Mouse (Mus musculus) hindbrain, embryonic 11.5 days (tissue): Measurements from ENCODE around the gene Pnlip. TPM values are rescaled to one million over a fixed set of nuclear protein-coding genes. Genes with fewer than 3 reads are reported as not detected.
A peak's percentile ranks its signal among the peaks of the same experiment; 100 is the strongest.

Source experiments
- ATAC-seq: fragments of 200-750 bp; cut with Nextera tagmentation; 2 replicates; pipeline ENCODE4 v1.8.0; 2017; ENCODE audit warnings: mild to moderate bottlenecking, moderate TSS enrichment, moderate library complexity; ENCODE audit not compliant: low FRiP score
- DNase-seq: peaks from one replicate; pipeline ENCODE4 v3.0.0-alpha.2; 2015; ENCODE audit warnings: low spot score
- H3K27ac ChIP-seq: fragments of 300-500 bp; sonication (generic); 2 replicates; pipeline ENCODE4 v1.5.1; 2014; ENCODE audit warnings: mild to moderate bottlenecking, low read depth, low read length
- H3K27me3 ChIP-seq: fragments of 300-500 bp; sonication (generic); 2 replicates; pipeline ENCODE4 v1.6.1; 2014; ENCODE audit warnings: mild to moderate bottlenecking, low read length, moderate library complexity, mixed read lengths; ENCODE audit not compliant: control insufficient read depth, insufficient read depth
- H3K36me3 ChIP-seq: fragments of 300-500 bp; sonication (generic); 2 replicates; pipeline ENCODE4 v1.6.1; 2014; ENCODE audit warnings: mild to moderate bottlenecking, low read length, moderate library complexity, mixed read lengths; ENCODE audit not compliant: control insufficient read depth, insufficient read depth
- H3K4me1 ChIP-seq: fragments of 300-500 bp; sonication (generic); replicated peaks from 2 replicates; pipeline ENCODE4 v1.6.1; 2014; ENCODE audit warnings: low read length, mixed read lengths; ENCODE audit not compliant: control insufficient read depth, insufficient read depth
- H3K4me2 ChIP-seq: fragments of 300-500 bp; sonication (generic); replicated peaks from 2 replicates; pipeline ENCODE4 v1.6.1; 2014; ENCODE audit warnings: mild to moderate bottlenecking, low read depth, low read length
- H3K4me3 ChIP-seq: fragments of 300-500 bp; sonication (generic); 2 replicates; pipeline ENCODE4 v1.5.1; 2014; ENCODE audit warnings: low read depth, low read length
- H3K9ac ChIP-seq: fragments of 300-500 bp; sonication (generic); 2 replicates; pipeline ENCODE4 v1.6.1; 2014; ENCODE audit warnings: low read depth, low read length
- H3K9me3 ChIP-seq: fragments of 300-500 bp; sonication (generic); 2 replicates; pipeline ENCODE4 v1.6.1; 2016; ENCODE audit warnings: low read length; ENCODE audit not compliant: control insufficient read depth
- WGBS: fragments of 180-500 bp; shearing (Covaris S2); extraction: QIAGEN DNeasy Blood & Tissue Kit; methylation state at CpG from one replicate; pipeline ENCODE4 v1.1.7; 2014; 5-methylcytosine and 5-hydroxymethylcytosine counted together
- polyA plus RNA-seq: library from polyadenylated mRNA; unstranded; fragments of >200 nt; fragmentation: Nextera tagmentation; extraction: Ambion mirVana; gene quantifications from 2 replicates; pipeline ENCODE4 v1.2.1, GENCODE M21; 2014

Gene Pnlip
- polyA plus RNA-seq, 1 experiment from 2014 or later: 0.11 TPM

DNA sequence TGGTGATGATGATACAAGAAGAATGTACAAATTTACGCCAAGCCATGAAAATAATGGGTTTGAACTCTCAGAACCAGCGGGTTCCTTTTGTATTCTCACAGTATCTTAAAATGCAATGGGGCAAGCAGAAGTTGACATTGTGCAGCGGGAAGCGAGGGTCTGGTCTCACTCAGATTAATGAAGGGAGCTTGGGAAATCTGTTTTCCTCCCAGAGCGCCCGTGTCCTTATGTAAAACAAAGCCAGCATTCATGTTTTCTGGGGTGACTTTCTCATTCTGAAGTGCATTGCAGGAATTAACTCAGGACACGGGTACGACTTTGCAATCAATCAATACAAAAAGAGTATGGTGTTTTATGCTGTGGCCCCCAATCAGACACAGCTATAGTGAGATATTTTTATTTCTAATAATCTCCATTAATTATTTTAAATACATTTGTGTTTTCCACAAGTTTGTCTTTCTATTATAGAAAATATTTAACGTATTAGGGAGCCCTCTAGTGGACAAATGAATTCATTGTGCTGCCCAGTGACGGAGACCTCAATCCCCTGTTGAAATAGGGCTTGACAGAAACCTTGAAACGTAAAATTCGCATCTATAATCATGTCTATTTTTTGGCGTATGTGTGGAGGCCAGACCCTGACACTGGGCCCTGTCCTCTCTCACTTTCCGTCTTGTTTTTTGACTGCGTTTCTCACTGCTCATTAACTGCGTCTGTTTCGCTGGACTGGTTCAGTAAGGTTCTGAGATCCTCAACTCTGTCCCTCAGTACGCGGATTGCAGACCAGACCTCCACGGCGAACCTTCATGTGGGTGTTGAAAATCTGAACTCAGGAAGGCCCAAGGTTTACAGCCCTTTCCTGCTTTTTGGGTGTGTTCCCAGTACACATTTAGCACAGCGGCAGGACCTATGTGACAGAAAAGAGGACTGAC lies 24.6 kb upstream of the Pnlip start:
- WGBS: 50% methylated on average over 22 of the region's 22 CpGs
- DNase-seq (peak; percentile 49), ATAC-seq (no peak)
- Histone ChIP-seq H3K4me3 (no peak overlapping the region), H3K9ac (no peak overlapping the region), H3K27ac (no peak overlapping the region), H3K9me3 (no peaks in the 10 kb centered on the region), H3K4me2 (no peak overlapping the region), H3K4me1 (no peaks in the 10 kb centered on the region), H3K27me3 (no peaks in the 10 kb centered on the region), H3K36me3 (no peaks in the 10 kb centered on the region)

GRCm38 (mm10) chr19:58629351-58629773 lies 22.9 kb upstream of the Pnlip start:
- 93% methylated on average over 3 of the region's 3 CpGs for WGBS
- Histone ChIP-seq H3K4me2 (no peak overlapping the region), H3K9ac (no peak overlapping the region), H3K9me3 (no peaks in the 10 kb centered on the region), H3K27ac (no peak overlapping the region), H3K27me3 (no peaks in the 10 kb centered on the region), H3K36me3 (no peaks in the 10 kb centered on the region), H3K4me3 (no peak overlapping the region), H3K4me1 (no peaks in the 10 kb centered on the region)
- ATAC-seq (no peak), DNase-seq (no peak)

GRCm38 (mm10) chr19:58650036-58650435 lies 2.3 kb upstream of the Pnlip start:
- H3K9me3 ChIP-seq: no peaks in the 10 kb centered on the region
- WGBS: 84% methylated on average over 5 of the region's 5 CpGs

GRCm38 (mm10) chr19:58662098-58662497 lies 9.8 kb downstream of the Pnlip start:
- Histone ChIP-seq H3K9ac (no peak overlapping the region), H3K4me1 (no peaks in the 10 kb centered on the region), H3K27ac (no peak overlapping the region), H3K27me3 (no peaks in the 10 kb centered on the region), H3K36me3 (no peaks in the 10 kb centered on the region), H3K4me2 (no peak overlapping the region), H3K9me3 (no peaks in the 10 kb centered on the region), H3K4me3 (no peak overlapping the region)
- 65% methylated on average over 4 of the region's 4 CpGs for WGBS
- ATAC-seq: no peak
- DNase-seq: peak; percentile 21

More at GRCm38 (mm10) chr19:58650036-58650435, 2.3 kb upstream of the Pnlip start:
- Histone ChIP-seq H3K4me3 (no peak overlapping the region), H3K4me1 (no peaks in the 10 kb centered on the region), H3K4me2 (no peak overlapping the region), H3K9ac (no peak overlapping the region), H3K36me3 (no peaks in the 10 kb centered on the region), H3K27me3 (no peaks in the 10 kb centered on the region), H3K27ac (no peak overlapping the region)
- no peak for DNase-seq
- ATAC-seq: no peak

- H3K27me3 ChIP-seq: no peaks in the 10 kb centered on the region
- ATAC-seq: no peak
- H3K4me3 ChIP-seq: no peak overlapping the region
- no peaks in the 10 kb centered on the region for H3K9me3 ChIP-seq
- DNase-seq: no peak
- 84% methylated on average over 2 of the region's 2 CpGs for WGBS
- no peaks in the 10 kb centered on the region for H3K36me3 ChIP-seq
- no peak overlapping the region for H3K27ac ChIP-seq
- H3K9ac ChIP-seq: no peak overlapping the region
- no peaks in the 10 kb centered on the region for H3K4me1 ChIP-seq
- no peak overlapping the region for H3K4me2 ChIP-seq
These were observed 11.0 kb downstream of the Pnlip start for GRCm38 (mm10) chr19:58663317-58663716.

GRCm38 (mm10) chr19:58664901-58665300 lies 12.6 kb downstream of the Pnlip start:
- no peak overlapping the region for H3K9ac ChIP-seq
- no peaks in the 10 kb centered on the region for H3K4me1 ChIP-seq
- ATAC-seq (no peak), DNase-seq (no peak)
- no peak overlapping the region for H3K4me2 ChIP-seq
- no peaks in the 10 kb centered on the region for H3K27me3 ChIP-seq
- no peaks in the 10 kb centered on the region for H3K36me3 ChIP-seq
- H3K9me3 ChIP-seq: no peaks in the 10 kb centered on the region
- H3K4me3 ChIP-seq: no peak overlapping the region
- 91% methylated on average over 5 of the region's 5 CpGs for WGBS
- no peak overlapping the region for H3K27ac ChIP-seq

GRCm38 (mm10) chr19:58674644-58675043 lies 22.3 kb downstream of the Pnlip start:
- Histone ChIP-seq H3K4me1 (no peaks in the 10 kb centered on the region), H3K27me3 (no peaks in the 10 kb centered on the region), H3K9ac (no peak overlapping the region), H3K9me3 (no peaks in the 10 kb centered on the region), H3K36me3 (no peaks in the 10 kb centered on the region), H3K4me2 (no peak overlapping the region), H3K27ac (no peak overlapping the region), H3K4me3 (no peak overlapping the region)
- DNase-seq: no peak
- no peak for ATAC-seq
- 60% methylated on average over 2 of the region's 2 CpGs for WGBS

DNA sequence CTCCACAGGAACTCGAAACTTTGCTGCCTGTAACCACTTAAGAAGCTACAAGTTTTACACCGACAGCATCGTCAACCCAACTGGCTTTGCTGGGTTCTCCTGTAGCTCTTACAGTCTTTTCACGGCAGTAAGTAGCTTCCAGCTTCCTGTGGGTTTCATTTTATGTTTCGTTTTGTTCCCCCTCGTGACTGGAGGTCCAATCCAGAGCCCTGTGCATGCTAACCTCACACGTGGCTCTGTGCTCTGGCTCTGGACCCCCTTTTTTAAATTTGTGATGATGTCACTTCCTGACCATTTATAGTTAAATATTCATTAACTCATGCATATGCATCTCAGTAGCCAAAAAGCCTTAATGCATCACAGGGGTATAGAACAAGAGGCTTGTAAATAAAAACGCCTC lies 24.8 kb downstream of the Pnlip start:
- Histone ChIP-seq H3K4me3 (no peak overlapping the region), H3K27me3 (no peaks in the 10 kb centered on the region), H3K9me3 (no peaks in the 10 kb centered on the region), H3K4me2 (no peak overlapping the region), H3K36me3 (no peaks in the 10 kb centered on the region), H3K9ac (no peak overlapping the region), H3K27ac (no peak overlapping the region), H3K4me1 (no peaks in the 10 kb centered on the region)
- DNase-seq (no peak), ATAC-seq (no peak)
- WGBS: 78% methylated on average over 8 of the region's 8 CpGs

DNA sequence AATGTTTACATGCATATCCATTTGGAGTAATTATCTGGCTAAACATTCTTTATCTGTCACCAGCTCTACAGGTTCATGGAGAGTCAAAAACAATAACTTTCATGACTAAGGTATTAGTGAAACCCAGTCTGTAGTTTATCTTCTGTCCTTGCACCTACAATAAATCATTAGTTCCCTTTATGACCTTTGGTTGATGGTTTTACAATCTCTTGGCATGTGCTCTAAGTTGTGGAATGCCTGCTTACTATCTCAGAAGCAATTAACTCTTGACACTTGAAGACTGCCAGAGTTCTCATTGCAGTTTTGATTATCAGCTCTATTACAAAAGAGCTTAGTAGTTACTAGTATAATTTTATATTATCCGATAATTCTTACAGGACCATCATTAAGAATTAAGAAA lies 36.6 kb downstream of the Pnlip start:
- DNase-seq (no peak), ATAC-seq (no peak)
- Histone ChIP-seq H3K4me3 (no peak overlapping the region), H3K27ac (no peak overlapping the region), H3K27me3 (no peaks in the 10 kb centered on the region), H3K4me1 (no peaks in the 10 kb centered on the region), H3K9me3 (no peaks in the 10 kb centered on the region), H3K36me3 (no peaks in the 10 kb centered on the region), H3K9ac (no peak overlapping the region), H3K4me2 (no peak overlapping the region)
- WGBS: 92% methylated on average over 1 of the region's 1 CpGs
